Mouse (Mus musculus): ENCODE measurements around the gene Gm7030. TPM values are rescaled to one million over a fixed set of nuclear protein-coding genes. Genes with fewer than 3 reads are reported as not detected.
"Not testable (repeated sequence)": the region's sequence is repeated elsewhere in the genome, so short reads cannot be mapped to it uniquely, and the experiment has no call there.

Gene Gm7030
- total RNA-seq (2014; rRNA removed) (not detected in 2 replicates), polyA plus RNA-seq (2012; rRNA removed) (not detected in 2 replicates)

DNA sequence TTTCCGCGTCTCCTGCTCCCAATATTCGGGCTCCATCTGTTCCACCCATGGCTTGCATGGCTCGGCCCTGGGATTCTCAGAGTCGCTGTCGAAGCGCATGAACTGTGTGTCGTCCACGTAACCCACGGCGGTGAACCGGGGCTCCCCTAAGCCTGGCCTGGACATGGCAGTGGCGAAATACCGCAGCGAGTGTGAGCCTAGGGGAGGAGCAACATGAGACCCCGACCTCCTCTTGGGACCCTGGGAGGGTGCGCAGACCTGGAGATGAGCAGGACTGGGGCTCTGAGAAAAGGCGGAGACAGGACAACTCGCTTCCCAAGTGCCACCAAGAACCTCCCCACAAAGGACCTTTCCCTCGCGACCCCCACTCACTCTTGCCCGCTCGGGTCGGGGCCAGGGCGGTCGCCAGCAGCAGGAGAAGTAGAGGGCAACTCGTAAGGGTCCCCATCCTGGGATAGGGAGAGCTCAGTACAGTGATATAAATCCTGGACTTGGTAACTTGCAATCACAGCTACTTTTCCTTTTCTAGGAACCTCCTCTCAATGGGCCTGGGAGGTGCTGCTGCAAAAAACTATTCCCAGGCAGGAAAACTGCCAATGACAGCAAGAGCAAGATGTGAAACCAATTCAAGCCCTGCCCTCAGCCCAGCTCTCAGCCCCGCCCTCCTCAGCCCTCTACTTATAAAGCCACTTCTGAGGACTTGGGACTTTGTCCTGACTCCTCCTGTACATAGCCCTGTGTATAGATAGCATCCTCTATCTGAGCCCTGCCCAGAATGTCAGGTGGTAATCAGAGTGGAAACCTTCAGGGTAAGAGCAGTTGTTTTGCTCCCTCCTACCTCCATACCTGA is at the start of gene Gm7030:
Gm7030 (minus strand) TSS at position 458 of the 850 bp plus-strand sequence.
- H3K9ac ChIP-seq (ENCODE audit: low read depth, low read length); DNase-seq (ENCODE audit: extremely low read depth, low read depth, low spot score); H3K36me3 ChIP-seq (ENCODE audit: control insufficient read depth, insufficient read depth, low read length); H3K79me2 ChIP-seq (ENCODE audit: control insufficient read depth, insufficient read depth, low read length); H3K27me3 ChIP-seq (ENCODE audit: control insufficient read depth, insufficient read depth, low read length); H3K4me1 ChIP-seq (ENCODE audit: control insufficient read depth, insufficient read depth, low read length); H3K27ac ChIP-seq (replicated peaks; ENCODE audit: insufficient read depth, low read depth, low read length); H3K4me3 ChIP-seq (ENCODE audit: insufficient read depth, low read depth, low read length): not testable (repeated sequence)
- 49% methylated on average over 28 of the region's 28 CpGs for WGBS

DNA sequence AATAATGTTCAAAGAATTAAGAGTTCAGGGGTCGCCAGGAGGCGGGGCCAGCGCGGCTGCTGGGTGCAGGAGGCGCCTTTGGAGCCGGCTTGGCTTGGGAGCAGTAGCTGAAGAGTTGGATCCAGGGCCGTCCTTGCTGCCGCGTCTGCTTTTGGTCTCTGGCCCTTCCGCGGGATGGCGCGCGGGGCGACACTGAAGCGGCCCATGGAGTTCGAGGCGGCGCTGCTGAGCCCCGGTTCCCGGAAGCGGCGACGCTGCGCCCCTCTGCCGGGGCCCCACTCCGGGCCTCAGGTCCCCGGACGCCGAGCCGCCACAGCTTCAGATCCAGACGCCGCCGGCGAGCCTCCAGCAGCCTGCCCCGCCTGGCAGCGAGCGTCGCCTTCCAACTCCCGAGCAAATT is 49.7 kb upstream of the Gm7030 start:
- H3K79me2 ChIP-seq (ENCODE audit: control insufficient read depth, insufficient read depth, low read length); H3K9ac ChIP-seq (ENCODE audit: low read depth, low read length); DNase-seq (ENCODE audit: extremely low read depth, low read depth, low spot score); H3K27me3 ChIP-seq (ENCODE audit: control insufficient read depth, insufficient read depth, low read length); H3K36me3 ChIP-seq (ENCODE audit: control insufficient read depth, insufficient read depth, low read length); H3K4me1 ChIP-seq (ENCODE audit: control insufficient read depth, insufficient read depth, low read length); H3K27ac ChIP-seq (replicated peaks; ENCODE audit: insufficient read depth, low read depth, low read length): not testable (repeated sequence)
- 2% methylated on average over 40 of the region's 40 CpGs for WGBS
- H3K4me3 ChIP-seq (ENCODE audit: insufficient read depth, low read depth, low read length), result peak overlapping the region; percentile 7; the same call in 1 of the 2 replicates

DNA sequence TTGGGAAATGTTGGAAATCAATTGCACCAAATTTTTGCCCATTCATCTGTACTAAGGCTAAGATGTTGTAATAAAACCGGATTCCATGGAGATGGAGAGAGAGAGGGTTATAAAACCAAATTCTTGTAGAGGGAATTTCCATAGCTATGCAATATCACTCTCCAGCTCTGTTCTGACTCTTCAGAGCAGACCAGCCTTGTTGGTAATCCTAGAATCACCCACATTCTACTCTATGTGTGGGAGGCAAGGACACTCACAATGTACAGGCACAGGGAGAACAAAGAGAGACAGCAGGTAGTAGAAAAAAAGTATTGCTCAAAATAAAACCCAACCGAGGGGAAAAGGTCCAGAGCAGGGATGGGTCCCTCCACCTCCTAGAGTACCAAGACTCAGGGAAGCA is 46.9 kb upstream of the Gm7030 start:
- DNase-seq (ENCODE audit: extremely low read depth, low read depth, low spot score); H3K79me2 ChIP-seq (ENCODE audit: control insufficient read depth, insufficient read depth, low read length); H3K36me3 ChIP-seq (ENCODE audit: control insufficient read depth, insufficient read depth, low read length); H3K4me1 ChIP-seq (ENCODE audit: control insufficient read depth, insufficient read depth, low read length); H3K9ac ChIP-seq (ENCODE audit: low read depth, low read length); H3K27ac ChIP-seq (replicated peaks; ENCODE audit: insufficient read depth, low read depth, low read length); H3K27me3 ChIP-seq (ENCODE audit: control insufficient read depth, insufficient read depth, low read length); H3K4me3 ChIP-seq (ENCODE audit: insufficient read depth, low read depth, low read length): not testable (repeated sequence)
- no CpG with 5 or more reads among the region's 2 CpGs for WGBS

DNA sequence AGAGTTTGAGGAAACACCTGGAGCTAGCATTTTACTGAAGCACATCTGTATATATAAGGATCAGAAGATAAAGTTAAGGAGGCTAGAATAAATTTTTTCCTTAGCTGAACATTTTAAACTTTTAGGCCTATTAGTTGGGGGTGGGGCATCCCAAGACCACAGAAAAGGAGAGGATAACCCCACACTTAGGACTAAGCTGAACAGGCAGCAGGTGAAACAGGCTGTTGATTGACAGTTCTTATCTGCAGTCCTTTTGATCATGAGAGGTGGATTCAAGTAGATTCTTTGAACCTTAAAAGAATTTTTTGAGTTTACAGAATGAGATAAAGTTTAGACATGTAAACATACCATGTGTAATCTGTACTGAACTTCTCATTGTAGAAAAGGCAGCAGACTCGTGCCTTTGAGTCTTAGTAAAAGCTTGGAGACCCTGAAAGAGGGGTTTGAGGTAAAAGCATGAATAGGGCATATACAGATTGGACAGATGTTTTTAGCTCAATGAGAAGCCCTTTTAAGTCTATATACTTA is 41.1 kb upstream of the Gm7030 start:
- Histone ChIP-seq H3K27me3 (ENCODE audit: control insufficient read depth, insufficient read depth, low read length) (peaks cover 18% of the 10 kb centered on the region), H3K4me1 (ENCODE audit: control insufficient read depth, insufficient read depth, low read length) (peaks cover 2% of the 10 kb centered on the region; the same call in 1 of the 2 replicates), H3K9ac (ENCODE audit: low read depth, low read length) (no peak overlapping the region), H3K36me3 (ENCODE audit: control insufficient read depth, insufficient read depth, low read length) (no peaks in the 10 kb centered on the region), H3K4me3 (ENCODE audit: insufficient read depth, low read depth, low read length) (no peak overlapping the region), H3K79me2 (ENCODE audit: control insufficient read depth, insufficient read depth, low read length) (no peaks in the 10 kb centered on the region), H3K27ac (replicated peaks; ENCODE audit: insufficient read depth, low read depth, low read length) (no peak overlapping the region)
- DNase-seq (ENCODE audit: extremely low read depth, low read depth, low spot score), result no peak
- TF ChIP-seq POLR2A (IDR thresholded peaks at IDR 0.05; ENCODE audit: extremely low read depth, insufficient read depth, low read length), result no peak
- no peak for TF ChIP-seq CTCF (IDR thresholded peaks at IDR 0.05; ENCODE audit: low read depth, low read length)
- WGBS, result 58% methylated on average over 1 of the region's 1 CpGs

DNA sequence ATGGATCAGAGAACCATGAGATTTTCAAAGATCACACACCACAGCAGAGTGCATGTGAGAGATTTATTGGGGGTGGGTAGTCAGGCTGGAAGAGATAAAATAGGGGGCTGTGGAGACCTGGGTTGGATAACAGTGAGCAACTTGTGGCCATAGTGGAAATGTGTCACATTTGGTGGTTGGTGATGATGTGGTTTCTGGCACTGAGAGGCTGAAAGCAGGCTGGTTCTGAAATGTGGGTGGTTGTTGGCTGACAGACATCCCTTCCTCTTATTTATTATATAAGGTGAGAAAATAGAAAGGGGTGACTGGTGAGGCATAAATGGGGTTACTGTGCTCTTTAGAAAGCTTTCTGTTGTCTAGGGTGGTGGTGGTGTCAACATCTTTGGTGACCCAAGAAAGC is 40.5 kb upstream of the Gm7030 start:
- Histone ChIP-seq H3K27ac (replicated peaks; ENCODE audit: insufficient read depth, low read depth, low read length) (no peak overlapping the region), H3K9ac (ENCODE audit: low read depth, low read length) (no peak overlapping the region), H3K4me1 (ENCODE audit: control insufficient read depth, insufficient read depth, low read length) (peaks cover 2% of the 10 kb centered on the region; the same call in 1 of the 2 replicates), H3K36me3 (ENCODE audit: control insufficient read depth, insufficient read depth, low read length) (no peaks in the 10 kb centered on the region), H3K27me3 (ENCODE audit: control insufficient read depth, insufficient read depth, low read length) (peaks cover 18% of the 10 kb centered on the region), H3K79me2 (ENCODE audit: control insufficient read depth, insufficient read depth, low read length) (no peaks in the 10 kb centered on the region), H3K4me3 (ENCODE audit: insufficient read depth, low read depth, low read length) (no peak overlapping the region)
- TF ChIP-seq CTCF (IDR thresholded peaks at IDR 0.05; ENCODE audit: low read depth, low read length) (no peak), POLR2A (IDR thresholded peaks at IDR 0.05; ENCODE audit: extremely low read depth, insufficient read depth, low read length) (no peak)
- DNase-seq (ENCODE audit: extremely low read depth, low read depth, low spot score), result no peak

DNA sequence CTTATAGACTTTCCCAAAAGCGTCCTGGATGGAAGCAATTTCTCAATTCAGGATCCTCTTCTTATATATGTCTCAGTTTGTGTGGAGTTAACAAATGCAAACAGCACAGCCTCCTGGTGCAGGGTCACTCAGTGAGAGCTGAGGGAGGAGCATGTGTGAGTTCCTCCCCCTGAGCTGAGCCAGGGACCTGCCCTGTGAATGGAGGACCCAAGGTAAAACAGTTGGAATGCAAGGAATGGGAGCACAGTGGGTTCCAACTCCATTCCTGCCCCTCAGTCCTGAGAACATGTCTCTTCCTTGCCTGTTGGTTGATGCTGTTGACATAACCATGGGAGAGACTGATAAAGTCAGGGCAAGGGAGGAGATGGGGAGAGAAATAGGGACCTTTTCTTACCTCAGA is 39.9 kb upstream of the Gm7030 start:
- not testable (repeated sequence) for H3K4me1 ChIP-seq (ENCODE audit: control insufficient read depth, insufficient read depth, low read length); H3K36me3 ChIP-seq (ENCODE audit: control insufficient read depth, insufficient read depth, low read length); H3K27ac ChIP-seq (replicated peaks; ENCODE audit: insufficient read depth, low read depth, low read length); DNase-seq (ENCODE audit: extremely low read depth, low read depth, low spot score); H3K79me2 ChIP-seq (ENCODE audit: control insufficient read depth, insufficient read depth, low read length); H3K9ac ChIP-seq (ENCODE audit: low read depth, low read length); H3K4me3 ChIP-seq (ENCODE audit: insufficient read depth, low read depth, low read length)
- H3K27me3 ChIP-seq (ENCODE audit: control insufficient read depth, insufficient read depth, low read length), result peaks cover 18% of the 10 kb centered on the region
- 85% methylated on average over 1 of the region's 1 CpGs for WGBS

All from liver, adult 2 months (tissue).